Mouse (Mus musculus) liver, embryonic 15.5 days (tissue): ENCODE results near the gene Dpp6. TPM values are rescaled to one million over a fixed set of nuclear protein-coding genes. Genes with fewer than 3 reads are reported as not detected.

Experiments
- ATAC-seq: fragments of 200-750 bp; cut with Nextera tagmentation; 2 replicates; pipeline ENCODE4 v1.8.0; 2017; ENCODE audit warnings: moderate number of reproducible peaks, mild to moderate bottlenecking, moderate library complexity; ENCODE audit not compliant: insufficient read depth
- H3K27ac ChIP-seq: fragments of 300-500 bp; sonication (generic); replicated peaks from 2 replicates; pipeline ENCODE4 v1.5.1; 2015; ENCODE audit warnings: mild to moderate bottlenecking, inconsistent platforms
- H3K27me3 ChIP-seq: fragments of 300-500 bp; sonication (generic); 2 replicates; pipeline ENCODE4 v1.6.1; 2015; ENCODE audit warnings: mild to moderate bottlenecking, inconsistent platforms
- H3K36me3 ChIP-seq: fragments of 300-500 bp; sonication (generic); replicated peaks from 2 replicates; pipeline ENCODE4 v1.6.1; 2015; ENCODE audit warnings: moderate library complexity, mild to moderate bottlenecking, inconsistent platforms
- H3K4me1 ChIP-seq: fragments of 300-500 bp; sonication (generic); replicated peaks from 2 replicates; pipeline ENCODE4 v1.6.1; 2015; ENCODE audit warnings: inconsistent platforms
- H3K4me2 ChIP-seq: fragments of 300-500 bp; sonication (generic); 2 replicates; pipeline ENCODE4 v1.6.1; 2015; ENCODE audit warnings: moderate library complexity, mild to moderate bottlenecking, inconsistent platforms
- H3K4me3 ChIP-seq: fragments of 300-500 bp; sonication (generic); replicated peaks from 2 replicates; pipeline ENCODE4 v1.5.1; 2015; ENCODE audit warnings: mild to moderate bottlenecking, inconsistent platforms
- H3K9ac ChIP-seq: fragments of 300-500 bp; sonication (generic); 2 replicates; pipeline ENCODE4 v1.6.1; 2015; ENCODE audit warnings: moderate library complexity, mild to moderate bottlenecking, inconsistent platforms
- H3K9me3 ChIP-seq: fragments of 300-500 bp; sonication (generic); replicated peaks from 2 replicates; pipeline ENCODE4 v1.6.1; 2016; ENCODE audit warnings: inconsistent platforms
- WGBS: fragments of 180-500 bp; shearing (Covaris S2); methylation state at CpG from one replicate; pipeline ENCODE4 v1.1.7; 2015; ENCODE audit warnings: mixed read lengths; ENCODE audit not compliant: insufficient replicate concordance; 5-methylcytosine and 5-hydroxymethylcytosine counted together
- polyA plus RNA-seq: library from polyadenylated mRNA; unstranded; fragments of >200 nt; fragmentation: Nextera tagmentation; extraction: Ambion mirVana; gene quantifications from 2 replicates; pipeline ENCODE4 v1.2.1, GENCODE M21; 2015

Gene Dpp6
- polyA plus RNA-seq, 1 experiment from 2014 or later: 0.15 TPM

GRCm38 (mm10) chr5:27717301-27717700 is 900.3 kb downstream of the Dpp6 start:
- Histone ChIP-seq H3K36me3 (no peaks in the 10 kb centered on the region), H3K4me1 (no peaks in the 10 kb centered on the region), H3K4me2 (no peak overlapping the region), H3K9ac (no peak overlapping the region), H3K27ac (no peak overlapping the region), H3K4me3 (no peak overlapping the region), H3K27me3 (peaks cover 30% of the 10 kb centered on the region), H3K9me3 (no peaks in the 10 kb centered on the region)
- no peak for ATAC-seq

DNA sequence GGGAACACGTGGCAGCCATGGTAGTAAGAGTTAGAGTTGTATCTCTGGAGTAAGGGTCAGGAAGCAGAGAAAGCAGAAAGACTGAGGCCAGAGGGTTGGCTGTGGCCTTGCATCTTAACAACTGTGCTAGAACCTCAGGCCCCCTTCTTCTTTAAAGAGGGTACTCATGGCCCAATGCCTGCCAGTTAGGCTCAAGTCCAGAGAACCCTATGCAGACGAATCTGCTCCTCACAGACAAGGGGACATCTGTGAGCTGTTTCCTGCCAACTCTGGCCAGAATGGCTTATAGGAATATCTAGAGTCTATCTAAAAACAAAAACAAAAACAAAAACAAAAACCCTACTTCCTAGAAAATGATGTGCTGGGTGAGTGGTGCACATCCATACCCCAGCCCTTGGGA is 902.3 kb downstream of the Dpp6 start:
- H3K9me3 ChIP-seq: no peaks in the 10 kb centered on the region
- no peak overlapping the region for H3K9ac ChIP-seq
- H3K4me3 ChIP-seq: no peak overlapping the region
- peaks cover 31% of the 10 kb centered on the region for H3K27me3 ChIP-seq
- no peak overlapping the region for H3K27ac ChIP-seq
- no peak for ATAC-seq
- WGBS: 33% methylated on average over 2 of the region's 2 CpGs
- no peak overlapping the region for H3K4me2 ChIP-seq
- no peaks in the 10 kb centered on the region for H3K4me1 ChIP-seq
- H3K36me3 ChIP-seq: no peaks in the 10 kb centered on the region

GRCm38 (mm10) chr5:27724460-27724859 is 907.5 kb downstream of the Dpp6 start:
- Histone ChIP-seq H3K4me1 (no peaks in the 10 kb centered on the region), H3K4me3 (no peak overlapping the region), H3K9me3 (no peaks in the 10 kb centered on the region), H3K27ac (no peak overlapping the region), H3K27me3 (0 out of 2 replicates have a peak, but pooled peaks cover 7% of the 10 kb centered on the region), H3K4me2 (no peak overlapping the region), H3K36me3 (no peaks in the 10 kb centered on the region), H3K9ac (no peak overlapping the region)
- 16% methylated on average over 2 of the region's 2 CpGs for WGBS
- ATAC-seq: no peak

- H3K27me3 ChIP-seq: no peaks in the 10 kb centered on the region
- no peak overlapping the region for H3K9ac ChIP-seq
- H3K4me1 ChIP-seq: no peaks in the 10 kb centered on the region
- H3K27ac ChIP-seq: no peak overlapping the region
- no peak overlapping the region for H3K4me3 ChIP-seq
- no peaks in the 10 kb centered on the region for H3K36me3 ChIP-seq
- 52% methylated on average over 5 of the region's 5 CpGs for WGBS
- no peak for ATAC-seq
- no peak overlapping the region for H3K4me2 ChIP-seq
- H3K9me3 ChIP-seq: no peaks in the 10 kb centered on the region
Measured at GRCm38 (mm10) chr5:27730666-27731065, 913.7 kb downstream of the Dpp6 start.

DNA sequence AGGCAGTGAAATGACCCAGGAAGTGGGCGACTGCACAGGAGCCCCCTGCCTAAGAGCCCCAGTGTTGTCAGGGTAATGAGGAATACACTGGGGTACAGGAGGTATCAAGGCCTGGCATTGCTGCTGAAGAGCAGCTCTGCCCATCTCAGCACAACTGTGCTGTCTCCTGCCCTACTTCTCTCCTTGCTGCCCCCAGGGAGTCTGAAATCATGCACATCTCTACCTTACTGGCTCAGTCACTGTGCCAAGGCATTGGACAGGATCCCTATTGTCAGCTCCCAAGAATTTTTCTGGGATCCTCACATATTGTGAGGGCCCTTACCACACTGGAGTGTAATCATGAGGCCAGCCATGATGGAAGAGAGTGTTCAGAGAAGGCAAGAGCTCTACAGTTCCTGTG is 914.4 kb downstream of the Dpp6 start:
- Histone ChIP-seq H3K27me3 (no peaks in the 10 kb centered on the region), H3K4me3 (no peak overlapping the region), H3K9ac (no peak overlapping the region), H3K27ac (no peak overlapping the region), H3K4me1 (no peaks in the 10 kb centered on the region), H3K9me3 (no peaks in the 10 kb centered on the region), H3K4me2 (no peak overlapping the region), H3K36me3 (no peaks in the 10 kb centered on the region)
- 31% methylated on average over 1 of the region's 1 CpGs for WGBS
- no peak for ATAC-seq

- Histone ChIP-seq H3K27ac (no peak overlapping the region), H3K4me2 (no peak overlapping the region), H3K9me3 (no peaks in the 10 kb centered on the region), H3K9ac (no peak overlapping the region), H3K27me3 (no peaks in the 10 kb centered on the region), H3K4me1 (no peaks in the 10 kb centered on the region), H3K4me3 (no peak overlapping the region), H3K36me3 (no peaks in the 10 kb centered on the region)
- no peak for ATAC-seq
- WGBS: 56% methylated on average over 5 of the region's 5 CpGs
Measured at GRCm38 (mm10) chr5:27732288-27732868, 915.4 kb downstream of the Dpp6 start.

DNA sequence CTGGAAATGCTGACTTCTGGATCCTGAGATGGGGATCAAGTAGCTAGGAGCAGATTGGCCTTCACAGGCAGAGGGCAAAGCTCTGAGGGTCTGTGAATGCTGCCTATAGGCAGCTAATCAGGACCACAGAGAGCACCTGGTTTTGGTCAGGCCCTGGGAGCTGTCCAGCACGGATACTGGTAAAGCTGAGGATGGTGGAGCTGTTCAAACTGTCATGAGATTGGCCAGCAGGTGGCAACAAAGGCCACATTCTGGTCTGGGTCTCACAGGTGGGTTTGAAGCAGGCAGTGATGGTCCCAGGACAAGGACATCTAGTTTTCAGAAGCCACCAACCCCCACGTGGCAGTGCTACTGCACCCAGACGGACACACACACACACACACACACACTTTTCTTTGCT is 920.2 kb downstream of the Dpp6 start:
- no peaks in the 10 kb centered on the region for H3K4me1 ChIP-seq
- H3K27me3 ChIP-seq: no peaks in the 10 kb centered on the region
- no peak overlapping the region for H3K27ac ChIP-seq
- H3K9me3 ChIP-seq: no peaks in the 10 kb centered on the region
- no peak for ATAC-seq
- no peak overlapping the region for H3K9ac ChIP-seq
- 7% methylated on average over 3 of the region's 3 CpGs for WGBS
- H3K36me3 ChIP-seq: peaks cover 24% of the 10 kb centered on the region
- H3K4me2 ChIP-seq: no peak overlapping the region
- H3K4me3 ChIP-seq: no peak overlapping the region

GRCm38 (mm10) chr5:27739216-27739615 is 922.2 kb downstream of the Dpp6 start:
- no peak overlapping the region for H3K4me2 ChIP-seq
- no peak overlapping the region for H3K4me3 ChIP-seq
- no peaks in the 10 kb centered on the region for H3K27me3 ChIP-seq
- H3K27ac ChIP-seq: no peak overlapping the region
- no peaks in the 10 kb centered on the region for H3K4me1 ChIP-seq
- no peak for ATAC-seq
- no peak overlapping the region for H3K9ac ChIP-seq
- peaks cover 45% of the 10 kb centered on the region for H3K36me3 ChIP-seq
- no peaks in the 10 kb centered on the region for H3K9me3 ChIP-seq
- WGBS: 62% methylated on average over 6 of the region's 6 CpGs

DNA sequence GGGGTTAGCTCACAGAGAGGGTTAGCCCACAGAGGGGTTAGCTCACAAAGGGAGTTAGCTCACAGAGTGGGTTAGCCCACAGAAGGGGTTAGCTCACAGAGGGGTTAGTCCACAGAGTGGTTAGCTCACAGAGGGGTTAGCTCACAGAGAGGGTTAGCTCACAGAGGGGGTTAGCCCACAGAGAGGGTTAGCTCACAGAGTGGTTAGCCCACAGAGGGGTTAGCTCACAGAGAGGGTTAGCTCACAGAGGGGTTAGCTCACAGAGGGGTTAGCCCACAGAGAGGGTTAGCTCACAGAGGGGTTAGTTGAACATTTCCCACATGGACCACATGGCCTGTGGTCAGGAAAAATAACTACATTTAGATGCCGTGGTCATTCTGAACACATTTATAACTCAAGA is 927.9 kb downstream of the Dpp6 start:
- Histone ChIP-seq H3K27ac (no peak overlapping the region), H3K36me3 (peaks cover 85% of the 10 kb centered on the region), H3K4me2 (no peak overlapping the region), H3K4me1 (no peaks in the 10 kb centered on the region), H3K9me3 (no peaks in the 10 kb centered on the region), H3K4me3 (no peak overlapping the region), H3K9ac (no peak overlapping the region), H3K27me3 (no peaks in the 10 kb centered on the region)
- WGBS: 83% methylated on average over 1 of the region's 1 CpGs
- ATAC-seq: no peak

GRCm38 (mm10) chr5:27765780-27766179 is 948.8 kb downstream of the Dpp6 start:
- no peak overlapping the region for H3K4me2 ChIP-seq
- H3K36me3 ChIP-seq: peaks cover 100% of the 10 kb centered on the region
- H3K9ac ChIP-seq: no peak overlapping the region
- no peak overlapping the region for H3K27ac ChIP-seq
- H3K9me3 ChIP-seq: no peaks in the 10 kb centered on the region
- no peaks in the 10 kb centered on the region for H3K27me3 ChIP-seq
- H3K4me3 ChIP-seq: no peak overlapping the region
- ATAC-seq: no peak
- no peaks in the 10 kb centered on the region for H3K4me1 ChIP-seq
- WGBS: 85% methylated on average over 4 of the region's 4 CpGs

GRCm38 (mm10) chr5:27767948-27768347 is 950.9 kb downstream of the Dpp6 start:
- H3K9ac ChIP-seq: no peak overlapping the region
- no peak overlapping the region for H3K27ac ChIP-seq
- H3K9me3 ChIP-seq: no peaks in the 10 kb centered on the region
- no peak for ATAC-seq
- WGBS: 76% methylated on average over 5 of the region's 5 CpGs
- H3K27me3 ChIP-seq: no peaks in the 10 kb centered on the region
- H3K36me3 ChIP-seq: peaks cover 100% of the 10 kb centered on the region
- no peak overlapping the region for H3K4me2 ChIP-seq
- H3K4me3 ChIP-seq: no peak overlapping the region
- no peaks in the 10 kb centered on the region for H3K4me1 ChIP-seq
